Mouse (Mus musculus) layer of hippocampus, adult 11-12 months (tissue): ENCODE measurements around the gene Map4k1.

Experiments
- DNase-seq: peaks from one replicate; pipeline ENCODE4 v3.0.0; 2022; ENCODE audit warnings: low spot score

Map4k1 gene

DNA sequence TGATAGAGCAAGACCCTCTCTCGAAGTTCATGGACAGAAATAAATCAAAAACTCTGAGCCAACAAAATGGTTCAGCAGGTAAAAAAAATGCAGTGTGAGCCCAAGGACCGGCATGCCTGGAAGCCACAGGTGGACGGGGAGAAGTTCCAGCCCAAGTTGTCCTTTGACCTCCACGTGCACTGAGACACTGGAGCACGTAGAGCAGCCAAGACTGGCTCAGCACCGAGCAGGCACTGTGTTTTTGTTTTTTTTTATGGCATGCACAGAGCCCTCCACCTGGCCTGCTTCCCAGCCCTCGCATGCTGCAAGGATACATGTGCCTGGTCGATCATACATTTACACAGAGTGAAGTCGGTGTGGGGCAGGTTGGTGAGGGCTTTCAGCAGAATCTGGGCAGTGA lies 4.3 kb upstream of the Map4k1 start:
- no peak for DNase-seq

GRCm38 (mm10) chr7:28982274-28983013 lies 594 bp downstream of the Map4k1 start:
- DNase-seq = no peak

DNA sequence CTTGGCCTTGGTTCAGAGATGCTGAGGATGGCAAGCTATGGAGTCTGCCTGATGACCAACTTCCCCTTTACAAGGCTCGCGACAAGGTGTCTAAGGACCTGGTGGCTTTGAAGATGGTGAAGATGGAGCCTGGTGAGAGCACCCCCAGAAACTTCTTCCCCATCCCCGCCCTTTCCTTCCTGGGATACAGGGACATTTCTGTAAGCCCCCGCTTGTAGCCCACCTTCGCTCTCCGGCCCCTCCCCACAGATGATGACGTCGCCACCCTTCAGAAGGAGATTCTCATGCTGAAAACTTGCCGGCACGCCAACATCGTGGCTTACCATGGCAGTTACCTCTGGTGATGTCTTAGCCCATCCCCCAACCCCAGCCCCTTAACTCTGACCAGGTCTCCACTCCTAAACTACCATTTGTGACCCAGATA lies 1.3 kb downstream of the Map4k1 start:
- no peak for DNase-seq

DNA sequence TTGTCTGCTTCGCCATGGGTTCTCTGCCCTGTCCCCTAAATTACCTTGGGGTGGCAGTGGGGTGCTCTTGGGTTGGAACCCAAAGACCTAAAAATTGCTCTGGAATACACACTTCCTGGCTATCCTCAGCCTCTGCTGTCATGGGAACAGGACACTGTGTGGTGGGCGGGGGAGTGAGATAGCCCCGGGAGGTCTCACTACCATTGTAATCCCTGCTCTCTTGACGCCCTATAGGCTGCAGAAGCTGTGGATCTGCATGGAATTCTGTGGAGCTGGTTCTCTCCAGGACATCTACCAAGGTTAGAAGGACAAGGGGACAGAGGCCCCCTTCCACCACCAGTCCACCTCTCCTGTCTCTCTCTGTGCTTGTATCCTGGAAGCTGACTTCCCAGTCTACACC lies 2.0 kb downstream of the Map4k1 start:
- DNase-seq = no peak

DNA sequence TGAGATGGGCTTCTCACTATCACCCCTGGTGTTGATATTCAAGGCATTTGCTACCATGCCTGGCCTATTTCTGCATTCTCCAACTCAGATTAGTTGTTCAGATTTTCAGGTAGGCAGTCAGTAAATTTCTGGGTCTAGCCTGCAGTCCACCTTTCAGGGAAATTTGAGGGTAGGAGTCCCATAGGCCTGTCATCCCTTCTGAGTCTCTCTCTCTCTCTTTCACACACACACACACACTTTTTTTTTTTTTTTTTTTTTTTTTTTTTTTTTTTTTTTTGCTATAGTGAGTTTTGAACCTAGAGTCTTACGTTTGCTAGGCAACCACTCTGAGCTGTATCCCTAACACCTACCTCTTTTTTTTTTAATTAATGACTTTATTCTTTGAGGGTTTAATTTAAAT lies 2.6 kb downstream of the Map4k1 start:
- DNase-seq = no peak

DNA sequence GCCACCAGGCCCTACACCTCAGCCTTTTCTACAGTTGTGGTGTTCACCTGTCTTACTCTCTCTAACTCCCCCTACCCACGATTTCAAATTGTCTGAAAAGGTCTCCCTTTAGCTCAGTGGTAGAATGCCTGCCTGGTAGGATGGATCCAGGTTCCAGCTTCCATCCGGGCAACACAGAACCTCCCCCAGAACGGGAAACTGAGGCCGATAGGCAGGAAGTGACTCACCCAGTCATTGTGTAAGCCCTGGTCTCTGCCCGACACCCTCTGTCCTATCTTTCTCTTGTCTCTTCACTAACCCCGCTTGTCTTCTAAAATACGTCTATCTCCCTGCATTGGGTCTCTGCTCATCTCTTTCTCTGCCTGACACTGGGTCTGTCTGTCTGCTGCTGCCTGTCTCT lies 3.4 kb downstream of the Map4k1 start:
- DNase-seq = no peak

GRCm38 (mm10) chr7:28990766-28991273 lies 9.0 kb downstream of the Map4k1 start:
- no peak for DNase-seq

DNA sequence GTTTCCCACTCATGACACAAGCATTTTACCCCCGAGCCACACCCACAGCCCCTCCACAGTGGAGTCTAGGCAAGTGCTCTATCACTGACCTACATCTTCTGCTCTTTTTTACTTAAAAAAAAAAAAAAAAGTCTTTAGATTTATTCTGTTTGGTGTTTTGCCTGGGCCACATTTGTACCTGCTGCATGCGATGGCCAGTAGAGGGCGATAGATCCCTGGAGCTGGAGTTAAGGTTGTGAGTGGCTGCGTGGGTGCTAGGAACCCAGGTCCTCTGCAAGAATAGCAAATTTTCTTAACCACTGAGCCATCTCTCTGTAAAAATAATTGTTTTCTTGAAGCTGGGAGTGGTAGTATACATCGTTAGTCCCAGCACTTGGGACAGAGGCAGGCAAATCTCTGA lies 9.8 kb downstream of the Map4k1 start:
- DNase-seq = no peak

GRCm38 (mm10) chr7:28992997-28993396 lies 11.1 kb downstream of the Map4k1 start:
- DNase-seq = no peak

DNA sequence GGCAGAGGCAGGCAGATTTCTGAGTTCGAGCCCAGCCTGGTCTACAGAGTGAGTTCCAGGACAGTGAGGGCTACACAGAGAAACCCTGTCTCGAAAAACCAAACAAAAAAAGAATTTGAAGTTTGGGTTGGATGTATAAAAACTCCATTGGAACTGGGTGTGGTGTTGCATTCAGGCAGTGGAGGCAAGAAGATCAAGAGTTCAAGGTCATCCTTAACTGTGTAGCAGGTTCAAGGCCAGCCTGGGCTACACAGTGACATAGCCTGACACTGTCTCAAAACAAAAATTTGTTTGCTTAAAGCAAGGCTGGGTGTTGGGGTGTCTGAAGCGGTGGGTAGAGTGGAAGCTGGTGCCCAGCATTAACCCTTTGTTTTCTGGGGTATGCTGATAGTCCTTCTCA lies 11.6 kb downstream of the Map4k1 start:
- no peak for DNase-seq

- DNase-seq = no peak
Observed at GRCm38 (mm10) chr7:29000651-29001605, 19.1 kb downstream of the Map4k1 start.

DNA sequence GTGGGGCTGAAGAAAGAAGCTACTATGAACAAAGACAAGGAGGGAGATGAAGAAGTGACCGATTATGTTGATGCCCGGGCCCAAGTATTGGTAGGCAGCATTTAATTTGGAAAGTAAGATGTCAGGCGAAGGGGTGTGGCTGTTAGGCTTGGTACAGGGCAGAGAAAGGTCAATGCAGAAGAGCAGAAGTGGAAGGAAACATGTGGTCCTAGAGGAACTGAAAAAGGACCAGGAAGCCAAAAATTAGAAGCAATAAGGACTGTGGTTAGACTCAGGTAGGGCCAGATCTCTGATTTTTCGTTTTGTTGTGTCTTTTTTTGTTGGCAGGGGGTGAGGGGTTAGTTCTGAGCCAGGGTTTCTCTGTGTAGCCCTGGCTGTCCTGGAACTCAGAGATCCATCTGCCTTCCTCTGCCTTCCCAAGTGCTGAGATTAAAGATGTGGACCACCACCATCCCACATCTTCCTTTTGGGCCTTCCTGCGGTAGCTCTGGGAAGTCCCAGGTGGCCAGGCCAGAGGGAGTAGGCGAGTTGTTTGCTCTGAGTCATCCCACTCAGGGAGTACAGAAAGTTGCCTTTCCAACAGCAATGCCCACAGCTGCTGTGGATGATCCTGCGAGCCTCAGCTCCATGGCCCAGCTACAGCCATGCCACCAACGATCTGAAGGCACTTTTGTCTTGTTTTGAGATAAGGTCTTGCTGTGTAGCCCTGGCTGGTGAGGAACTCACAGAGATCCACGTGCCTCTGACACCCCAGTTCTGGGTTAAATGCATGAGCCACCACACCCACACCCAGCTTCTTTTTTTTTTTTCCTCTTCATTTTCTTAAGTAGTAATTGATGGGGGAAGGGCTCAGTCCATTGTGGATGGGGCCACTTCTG lies 25.6 kb downstream of the Map4k1 start:
- no peak for DNase-seq

DNA sequence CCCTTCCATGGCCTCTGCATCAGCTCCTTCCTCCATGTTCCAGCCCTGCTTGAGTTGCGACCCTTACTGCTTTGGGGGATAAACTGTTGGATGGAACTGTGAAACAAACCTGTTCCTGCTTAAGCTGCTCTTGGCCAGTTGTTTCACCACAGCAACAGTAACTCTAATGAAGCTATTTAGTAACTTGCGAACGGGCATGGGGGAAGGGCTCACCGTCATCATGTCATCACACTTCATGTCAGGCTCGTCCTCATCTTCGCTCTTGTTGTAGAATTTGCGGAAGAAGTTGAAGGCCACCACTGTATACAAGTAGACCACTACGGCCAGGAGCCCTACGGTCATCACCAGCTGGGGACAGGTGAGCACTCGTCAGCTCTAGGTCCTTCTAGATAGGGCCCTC lies 26.3 kb downstream of the Map4k1 start:
- DNase-seq = no peak

DNA sequence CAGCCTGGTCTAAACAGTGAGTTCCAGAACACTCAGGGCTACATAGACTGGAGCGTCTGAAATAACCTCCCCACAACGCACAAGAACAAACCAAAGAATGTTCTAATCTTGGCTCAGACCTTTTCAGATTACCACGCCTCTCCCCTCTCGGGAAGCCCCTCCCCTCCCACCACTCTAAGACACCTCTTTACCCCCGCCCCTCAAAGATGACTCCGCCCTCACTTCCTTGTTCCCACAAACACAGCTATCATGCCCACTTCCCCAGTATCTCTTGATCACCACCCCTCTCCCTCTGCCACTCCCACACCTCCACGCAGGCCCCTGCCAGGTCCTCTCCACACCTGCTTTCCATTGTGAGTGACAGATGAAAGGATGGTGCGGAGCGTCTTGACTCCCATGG lies 26.9 kb downstream of the Map4k1 start:
- DNase-seq = no peak

GRCm38 (mm10) chr7:29014984-29015383 lies 33.1 kb downstream of the Map4k1 start:
- no peak for DNase-seq

DNA sequence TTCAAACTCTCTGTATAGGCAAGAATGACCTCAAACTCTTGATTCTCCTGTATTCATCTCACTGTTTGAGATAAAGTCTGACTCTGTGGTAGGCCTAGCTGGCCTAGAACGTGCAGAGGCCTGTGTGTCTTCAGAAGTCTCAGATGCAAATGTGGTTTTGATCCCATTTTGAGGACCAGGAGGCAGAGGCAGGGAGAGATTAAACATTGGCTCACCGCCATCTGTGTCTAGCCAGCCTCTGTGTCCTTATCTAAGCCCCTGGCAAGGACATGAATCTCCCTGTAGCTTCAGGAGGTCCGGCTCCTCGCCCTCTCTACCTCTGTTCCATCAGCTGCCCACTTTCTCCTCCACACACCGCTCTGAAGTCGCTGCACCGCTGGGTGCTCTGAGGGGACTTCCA lies 34.6 kb downstream of the Map4k1 start:
- DNase-seq = no peak

DNA sequence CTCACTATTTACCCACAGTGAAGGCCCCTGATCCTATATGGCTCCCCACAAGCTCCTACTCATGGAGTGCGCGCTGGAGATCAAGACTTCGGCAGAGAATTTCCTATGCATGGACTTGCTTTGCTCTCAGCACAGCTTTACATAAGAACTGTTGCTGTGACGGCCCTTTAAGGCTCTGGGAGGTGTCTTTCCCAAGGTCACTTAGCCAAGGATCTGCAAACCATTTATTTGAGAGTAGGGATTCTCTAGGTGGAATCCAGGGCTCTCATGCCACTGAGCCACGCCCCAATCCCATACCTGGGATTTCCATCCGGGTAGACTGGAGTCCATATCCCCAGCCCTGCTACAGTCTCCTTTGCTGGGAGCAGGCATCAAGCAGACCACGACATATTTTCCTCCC lies 35.4 kb downstream of the Map4k1 start:
- no peak for DNase-seq

DNA sequence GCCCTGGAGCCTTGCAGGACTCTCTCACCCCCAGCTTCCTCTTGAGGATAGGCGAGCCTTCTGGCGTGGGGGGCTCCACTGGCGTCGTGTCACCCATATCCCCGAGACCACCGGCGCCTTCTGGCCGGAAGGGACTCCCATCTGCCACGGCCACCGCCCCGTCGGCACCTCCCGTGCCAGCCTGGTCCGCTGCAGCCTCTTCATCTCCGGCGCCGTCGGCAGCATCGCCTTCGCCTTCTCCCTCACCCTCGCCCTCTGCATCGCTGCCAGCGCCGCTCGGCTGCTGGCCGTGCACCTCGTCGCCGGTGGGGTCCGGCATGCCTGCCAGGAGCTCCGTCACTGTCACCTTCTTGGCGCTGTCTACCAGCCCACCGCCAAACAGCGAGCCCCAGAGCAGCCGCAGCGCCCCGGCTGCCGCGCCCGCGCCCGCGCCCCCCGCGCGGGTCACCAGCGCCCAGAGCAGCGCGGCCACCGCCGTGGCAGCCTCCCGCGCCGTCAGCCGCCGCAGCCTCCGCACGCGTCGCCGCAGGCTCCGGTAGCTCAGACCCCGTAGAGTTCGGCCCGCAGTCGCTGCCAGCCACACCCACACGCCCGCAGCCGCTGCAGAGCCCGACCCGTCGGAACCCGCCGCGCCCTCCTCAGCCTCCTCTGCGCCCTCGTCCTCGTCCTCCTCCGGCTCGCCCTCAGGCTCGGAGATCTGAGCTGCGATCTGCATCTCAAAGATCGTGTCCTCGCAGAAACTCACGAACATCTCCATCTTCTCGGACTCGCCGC lies 37.8 kb downstream of the Map4k1 start:
- no peak for DNase-seq

DNA sequence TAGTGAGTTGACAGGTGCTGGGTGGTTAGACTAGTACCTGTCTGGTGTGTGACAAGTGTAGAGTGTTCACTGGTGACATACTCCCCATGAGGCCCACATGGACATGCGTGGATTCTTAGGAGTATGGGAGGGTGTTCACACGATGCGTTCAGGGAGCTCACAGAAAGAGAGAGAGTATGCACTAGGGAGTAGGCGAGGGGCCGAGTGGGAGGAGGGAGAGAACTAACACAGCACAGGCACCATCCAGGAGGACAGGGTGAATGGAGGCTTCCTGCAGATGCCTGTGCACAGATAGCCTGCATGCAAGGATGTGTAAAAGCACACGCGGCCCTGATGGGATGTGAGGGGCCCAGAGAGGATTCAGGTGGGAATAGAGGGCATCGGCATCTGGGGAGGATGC lies 40.6 kb downstream of the Map4k1 start:
- no peak for DNase-seq

- no peak for DNase-seq
Observed at GRCm38 (mm10) chr7:29023514-29023913, 41.7 kb downstream of the Map4k1 start.

DNA sequence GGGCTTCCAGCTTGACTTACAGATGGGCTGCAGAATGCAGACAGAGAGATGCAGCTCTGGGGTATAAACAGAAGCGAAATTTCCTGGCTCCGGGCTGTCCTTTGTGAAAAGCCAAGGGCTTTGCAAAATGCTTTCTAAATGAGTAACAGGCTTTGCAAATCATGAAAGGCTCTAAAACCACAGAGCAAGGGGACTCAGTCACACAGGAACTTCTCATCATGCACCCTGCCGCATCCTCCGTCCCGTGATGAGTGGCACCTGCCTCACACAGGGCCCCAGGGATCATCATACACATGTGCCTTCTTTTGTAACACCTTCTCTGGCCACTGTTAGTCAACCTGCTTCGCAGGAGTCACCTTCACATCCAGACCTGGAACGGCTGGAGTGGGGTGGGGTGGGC lies 43.7 kb downstream of the Map4k1 start:
- DNase-seq = no peak
